Mouse (Mus musculus) gastrocnemius, adult 2 months (tissue): ENCODE results near the gene Vegfa. TPM values are rescaled to one million over a fixed set of nuclear protein-coding genes. Genes with fewer than 3 reads are reported as not detected.

ENCODE experiments used
- DNase-seq: peaks from one replicate; pipeline ENCODE4 v3.0.0; 2022
- H3K27ac ChIP-seq: fragments of 200-600 bp; 2 replicates; pipeline ENCODE4 v1.8.1; 2022; ENCODE audit warnings: mild to moderate bottlenecking
- H3K4me3 ChIP-seq: fragments of 200-600 bp; 2 replicates; pipeline ENCODE4 v1.8.1; 2022; ENCODE audit warnings: mild to moderate bottlenecking, moderate library complexity
- CTCF ChIP-seq: fragments of 200-600 bp; IDR thresholded peaks from 2 replicates; pipeline ENCODE4 v1.8.1; 2022; ENCODE audit warnings: antibody characterized with exemption, mild to moderate bottlenecking, moderate library complexity
- intact Hi-C: fragments of 180-260 bp; cut with DNase I; formaldehyde crosslinking; loops from one replicate; pipeline ENCODE4 v1.15.1; 2025
- total RNA-seq, 2 experiments: library from RNA; stranded (reverse); gene quantifications; 2 replicates each; pipeline ENCODE4 v1.2.3; 2021

The Vegfa gene
- total RNA-seq, 2 experiments from 2014 or later, result 135 to 219 TPM

- no peak for TF ChIP-seq CTCF
- no peak for DNase-seq
- peak overlapping the region; percentile 8; the same call in 1 of the 2 replicates for H3K27ac ChIP-seq
- intact Hi-C loops, result no loop called here
- H3K4me3 ChIP-seq, result no peak overlapping the region
These were observed 10.4 kb downstream of the Vegfa start for GRCm38 (mm10) chr17:46021760-46022159.

GRCm38 (mm10) chr17:46021173-46021572, 11.0 kb downstream of the Vegfa start:
- no peak for DNase-seq
- peak overlapping the region; percentile 8; the same call in 1 of the 2 replicates for H3K27ac ChIP-seq
- no peak for TF ChIP-seq CTCF
- intact Hi-C loops, result no loop called here
- H3K4me3 ChIP-seq, result no peak overlapping the region

GRCm38 (mm10) chr17:46020579-46020978, 11.6 kb downstream of the Vegfa start:
- DNase-seq, result no peak
- Histone ChIP-seq H3K4me3 (no peak overlapping the region), H3K27ac (no peak overlapping the region)
- intact Hi-C loops, result no loop called here
- TF ChIP-seq CTCF, result no peak

DNA sequence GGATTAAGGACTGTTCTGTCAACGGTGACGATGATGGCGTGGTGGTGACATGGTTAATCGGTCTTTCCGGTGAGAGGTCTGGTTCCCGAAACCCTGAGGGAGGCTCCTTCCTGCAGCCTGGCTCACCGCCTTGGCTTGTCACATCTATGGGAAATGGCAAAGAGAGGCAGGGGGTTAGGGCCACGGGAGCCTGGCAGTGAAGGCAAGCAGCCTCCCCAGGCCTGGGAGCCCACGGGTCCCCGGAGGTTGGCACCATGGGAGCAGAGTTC, 13.5 kb downstream of the Vegfa start:
- no peak for DNase-seq
- Histone ChIP-seq H3K27ac (0 out of 2 replicates have a peak overlapping the region, but pooled peaks have one; percentile 3), H3K4me3 (no peak overlapping the region)
- no peak for TF ChIP-seq CTCF
- intact Hi-C loops, result no loop called here

DNA sequence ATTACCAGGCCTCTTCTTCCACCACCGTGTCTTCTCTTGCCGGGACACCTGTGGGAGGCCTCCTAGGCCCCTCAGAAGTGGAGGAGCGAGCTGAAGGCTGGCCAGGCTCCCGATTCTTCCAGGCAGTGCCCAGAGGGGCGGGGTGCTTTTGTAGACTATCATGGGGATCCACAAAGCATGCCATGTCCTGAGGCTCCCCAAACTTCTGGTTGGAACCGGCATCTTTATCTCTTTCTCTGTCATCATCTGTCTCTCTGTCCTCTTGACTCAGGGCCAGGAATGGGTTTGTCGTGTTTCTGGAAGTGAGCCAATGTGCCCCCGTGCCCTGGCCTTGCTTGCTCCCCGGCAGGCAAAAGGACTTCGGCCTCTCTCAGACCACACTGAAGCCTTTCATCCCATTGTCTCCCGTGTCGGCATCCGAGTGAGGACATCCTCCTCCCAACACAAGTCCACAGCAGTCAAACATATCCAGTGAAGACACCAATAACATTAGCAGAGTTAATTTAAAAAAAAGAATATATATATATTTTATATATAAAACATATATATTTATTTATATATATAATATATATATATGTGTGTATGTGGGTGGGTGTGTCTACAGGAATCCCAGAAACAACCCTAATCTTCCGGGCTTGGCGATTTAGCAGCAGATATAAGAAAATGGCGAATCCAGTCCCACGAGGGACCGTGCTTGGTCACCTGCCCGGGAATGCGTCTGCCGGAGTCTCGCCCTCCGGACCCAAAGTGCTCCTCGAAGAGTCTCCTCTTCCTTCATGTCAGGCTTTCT, 14.0 kb downstream of the Vegfa start:
- Histone ChIP-seq H3K4me3 (no peak overlapping the region), H3K27ac (0 out of 2 replicates have a peak overlapping the region, but pooled peaks have one; percentile 1)
- intact Hi-C loops, result no loop called here
- TF ChIP-seq CTCF, result no peak
- DNase-seq, result no peak

DNA sequence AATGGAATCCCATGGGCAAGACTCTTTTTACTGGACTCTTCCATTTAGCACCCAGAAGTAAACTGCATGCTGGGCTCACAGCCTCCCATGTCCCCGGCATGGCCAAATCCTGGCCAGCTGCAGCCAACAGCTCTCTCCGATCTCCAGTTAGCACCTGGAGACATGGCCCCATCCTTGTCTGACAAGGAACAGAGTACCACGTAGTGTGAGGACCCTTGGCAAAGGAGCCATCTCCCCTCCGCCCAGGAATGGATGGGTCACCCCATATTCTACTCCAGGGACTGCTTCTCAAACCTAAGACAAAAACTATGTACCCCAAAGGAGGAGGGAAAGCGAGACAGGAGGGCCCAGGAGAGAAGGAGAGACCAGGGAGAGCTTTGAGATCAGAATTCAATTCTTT, 15.6 kb downstream of the Vegfa start:
- H3K4me3 ChIP-seq, result no peak overlapping the region
- intact Hi-C loops, result no loop called here
- TF ChIP-seq CTCF, result no peak
- peak overlapping the region; percentile 44; the same call in 1 of the 2 replicates for H3K27ac ChIP-seq
- DNase-seq, result no peak

- intact Hi-C loops, result no loop called here
- TF ChIP-seq CTCF, result no peak
These were observed 16.2 kb downstream of the Vegfa start for GRCm38 (mm10) chr17:46015967-46016366.

GRCm38 (mm10) chr17:46014935-46015334, 17.2 kb downstream of the Vegfa start:
- no peak for DNase-seq
- no peak for TF ChIP-seq CTCF
- Histone ChIP-seq H3K4me3 (no peak overlapping the region), H3K27ac (no peak overlapping the region)
- intact Hi-C loops, result no loop called here

More at GRCm38 (mm10) chr17:46015967-46016366, 16.2 kb downstream of the Vegfa start:
- H3K4me3 ChIP-seq, result no peak overlapping the region
- DNase-seq, result peak; percentile 65
- peak overlapping the region; percentile 44 for H3K27ac ChIP-seq

DNA sequence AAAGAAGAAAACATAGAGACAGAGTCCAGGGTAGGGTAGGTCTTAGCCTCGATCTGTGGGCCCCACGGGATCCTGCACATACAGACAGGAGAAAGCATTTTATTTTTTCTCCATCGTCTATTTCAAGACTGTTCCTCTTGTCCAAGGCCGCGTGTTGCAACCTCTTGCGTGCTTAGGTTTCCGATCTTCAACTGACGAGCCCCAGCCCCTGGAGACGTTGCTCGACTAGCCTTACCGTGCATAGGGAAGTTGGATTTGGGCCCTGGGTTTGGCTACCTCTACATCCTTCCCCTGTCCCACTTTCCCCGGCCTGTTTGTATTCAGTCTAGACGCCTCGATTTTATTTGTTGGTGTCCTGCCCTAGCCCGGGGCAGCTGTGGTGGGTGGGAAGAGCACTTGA, 18.6 kb downstream of the Vegfa start:
- TF ChIP-seq CTCF, result no peak
- H3K4me3 ChIP-seq, result no peak overlapping the region
- intact Hi-C loops, result no loop called here
- DNase-seq, result peak; percentile 73
- H3K27ac ChIP-seq, result peak overlapping the region; percentile 54

DNA sequence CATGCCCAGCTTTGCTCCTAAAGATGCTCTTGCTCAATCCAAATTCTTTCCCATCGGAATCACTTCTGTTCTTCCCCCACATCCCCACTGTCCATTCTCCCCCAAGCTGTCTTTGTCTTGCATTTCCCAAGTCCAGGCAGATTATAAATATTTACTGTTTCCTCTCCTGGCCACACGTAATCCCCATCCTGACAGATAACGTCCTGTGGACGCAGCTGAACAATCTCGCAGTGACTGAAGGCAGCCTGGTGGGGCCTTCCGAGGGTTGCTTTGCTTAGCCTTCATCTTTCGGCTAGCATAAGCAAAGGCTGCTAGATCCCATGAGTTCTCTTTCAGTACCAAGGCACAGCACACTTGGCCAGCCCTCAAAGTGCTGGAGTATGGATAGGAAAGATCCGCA, 20.0 kb downstream of the Vegfa start:
- TF ChIP-seq CTCF, result no peak
- Histone ChIP-seq H3K27ac (no peak overlapping the region), H3K4me3 (no peak overlapping the region)
- DNase-seq, result no peak
- intact Hi-C loops, result no loop called here

- intact Hi-C loops, result no loop called here
- no peak for DNase-seq
- H3K27ac ChIP-seq, result no peak overlapping the region
- no peak overlapping the region for H3K4me3 ChIP-seq
- no peak for TF ChIP-seq CTCF
These were observed 21.7 kb downstream of the Vegfa start for GRCm38 (mm10) chr17:46010462-46010861.

DNA sequence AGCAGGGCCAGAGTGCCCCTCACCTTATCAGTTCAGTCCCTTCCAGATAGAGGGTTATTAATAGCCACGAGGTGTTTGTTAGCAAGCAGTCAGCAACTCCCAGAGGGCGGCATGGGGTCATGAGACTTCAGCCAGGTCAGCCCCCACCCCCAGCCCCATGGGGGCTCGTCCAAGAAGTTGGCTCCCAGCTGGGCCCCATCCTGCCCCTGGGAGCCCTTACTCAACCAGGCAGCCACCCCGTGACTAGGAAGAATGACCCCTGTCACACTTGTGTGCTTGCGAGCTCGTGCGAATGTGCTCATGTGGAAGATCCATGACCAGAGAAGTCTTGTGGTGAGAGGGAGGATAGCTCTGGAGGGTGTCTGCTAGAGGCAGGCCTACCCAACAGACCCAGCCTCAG, 23.0 kb downstream of the Vegfa start:
- intact Hi-C loops, result no loop called here
- Histone ChIP-seq H3K27ac (no peak overlapping the region), H3K4me3 (no peak overlapping the region)
- peak; percentile 34 for DNase-seq
- TF ChIP-seq CTCF, result no peak

DNA sequence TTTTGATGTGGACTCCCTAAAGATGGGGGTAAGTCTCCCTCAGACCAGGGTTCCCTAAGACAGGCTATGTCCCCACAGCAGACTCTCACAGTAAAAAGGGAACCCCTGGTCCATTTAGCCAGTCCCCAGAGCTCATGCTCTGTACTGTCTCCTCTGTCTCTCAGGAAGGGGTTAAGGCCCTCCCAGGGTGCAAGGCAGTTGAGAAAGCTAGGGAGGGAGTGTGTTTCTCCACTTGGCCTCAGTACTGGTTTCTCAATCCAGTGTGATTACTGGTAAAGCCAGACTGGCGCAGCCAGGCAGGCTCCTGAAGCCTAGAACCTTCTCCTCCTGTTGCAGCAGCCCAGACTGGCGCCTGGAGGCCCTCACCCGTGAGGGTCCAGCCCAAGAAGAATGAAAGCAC, 26.7 kb downstream of the Vegfa start:
- DNase-seq, result no peak
- no peak for TF ChIP-seq CTCF
- Histone ChIP-seq H3K4me3 (no peak overlapping the region), H3K27ac (no peak overlapping the region)
- intact Hi-C loops, result no loop called here

GRCm38 (mm10) chr17:46004482-46004881, 27.7 kb downstream of the Vegfa start:
- no peak for TF ChIP-seq CTCF
- no peak overlapping the region for H3K4me3 ChIP-seq
- no peak for DNase-seq
- no peak overlapping the region for H3K27ac ChIP-seq
- intact Hi-C loops, result no loop called here
